Mouse (Mus musculus): Measurements from ENCODE around the gene Map2k5.

The Map2k5 gene

DNA sequence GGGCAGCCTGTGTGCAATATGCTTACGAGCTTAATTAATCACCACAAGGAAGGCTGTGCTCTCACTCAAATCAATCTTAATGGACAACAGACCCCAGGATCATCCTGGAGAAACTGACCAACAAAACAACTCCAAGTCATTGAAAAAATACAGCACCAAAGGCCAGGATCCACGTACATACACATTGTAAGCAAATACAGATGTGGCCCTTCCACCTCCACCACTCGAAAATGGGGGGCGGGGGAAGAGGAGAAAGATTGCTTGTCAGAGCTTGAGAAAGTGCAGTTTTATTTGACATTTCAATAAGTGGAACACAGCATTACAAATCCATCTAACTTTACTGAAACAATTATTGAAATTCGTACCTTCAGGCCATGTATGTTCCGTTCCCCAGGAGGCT lies 39.0 kb downstream of the Map2k5 start:
- DNase-seq: no peak

DNA sequence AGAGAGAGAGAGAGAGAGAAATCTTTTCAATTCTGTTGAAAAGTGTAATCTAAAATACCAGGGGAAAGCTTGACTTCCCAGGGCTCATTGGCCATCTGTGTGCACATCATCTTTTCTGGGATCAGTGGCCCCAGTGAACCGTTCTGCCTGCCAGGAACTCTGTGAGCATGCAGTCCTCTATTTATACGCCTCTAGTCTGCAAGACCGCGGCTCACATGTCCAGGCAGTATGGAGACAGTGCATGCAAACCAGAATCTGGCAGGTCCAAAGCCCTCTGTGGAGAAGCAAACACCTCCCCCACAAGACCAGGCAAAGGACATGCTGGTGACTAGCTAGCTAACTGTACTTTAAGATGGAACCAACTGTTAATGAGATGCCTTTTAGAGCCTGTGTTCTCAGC lies 41.9 kb downstream of the Map2k5 start:
- no peak for DNase-seq

GRCm38 (mm10) chr9:63333074-63333473 lies 44.6 kb downstream of the Map2k5 start:
- DNase-seq: no peak

DNA sequence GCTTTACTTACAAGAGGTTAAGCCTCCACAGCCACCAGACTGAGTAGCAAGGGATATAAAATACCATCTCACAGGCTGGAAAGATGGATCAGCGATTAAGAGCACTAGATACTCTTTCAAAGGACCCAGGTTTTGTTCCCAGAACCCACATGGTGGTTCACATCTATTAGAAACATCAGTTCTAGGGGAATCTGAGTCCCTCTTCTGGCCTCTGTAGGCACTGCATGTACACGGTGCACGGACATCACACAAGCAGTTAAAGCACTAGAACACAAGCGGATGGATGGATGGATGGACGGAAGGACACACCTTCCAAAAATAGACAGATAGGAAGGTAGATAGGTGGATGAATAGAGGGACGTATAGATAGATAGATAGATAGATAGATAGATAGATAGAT lies 46.5 kb downstream of the Map2k5 start:
- DNase-seq: no peak

GRCm38 (mm10) chr9:63328958-63329685 lies 48.6 kb downstream of the Map2k5 start:
- no peak for DNase-seq

GRCm38 (mm10) chr9:63315231-63315630 lies 62.5 kb downstream of the Map2k5 start:
- no peak for DNase-seq

GRCm38 (mm10) chr9:63314126-63314525 lies 63.6 kb downstream of the Map2k5 start:
- DNase-seq: no peak

DNA sequence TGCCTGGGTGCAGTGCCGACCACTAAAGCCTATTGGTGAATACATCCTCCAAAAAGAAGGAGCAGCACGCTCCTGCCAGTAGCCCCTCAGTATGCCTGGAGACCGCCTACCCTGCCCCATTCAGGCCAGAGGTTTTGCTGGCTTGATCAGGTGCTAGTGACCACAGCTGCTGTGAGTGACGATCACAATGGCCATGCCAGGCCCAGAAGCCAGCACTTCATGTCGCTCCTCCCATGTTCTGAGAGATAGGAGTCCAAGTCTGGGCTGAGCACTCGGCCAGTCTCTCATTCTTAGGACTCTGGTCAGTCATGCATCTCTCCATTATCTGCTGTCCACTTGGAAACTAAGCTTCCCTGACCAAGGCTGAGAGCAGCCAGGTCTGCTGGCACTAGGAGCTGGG lies 67.7 kb downstream of the Map2k5 start:
- no peak for DNase-seq

DNA sequence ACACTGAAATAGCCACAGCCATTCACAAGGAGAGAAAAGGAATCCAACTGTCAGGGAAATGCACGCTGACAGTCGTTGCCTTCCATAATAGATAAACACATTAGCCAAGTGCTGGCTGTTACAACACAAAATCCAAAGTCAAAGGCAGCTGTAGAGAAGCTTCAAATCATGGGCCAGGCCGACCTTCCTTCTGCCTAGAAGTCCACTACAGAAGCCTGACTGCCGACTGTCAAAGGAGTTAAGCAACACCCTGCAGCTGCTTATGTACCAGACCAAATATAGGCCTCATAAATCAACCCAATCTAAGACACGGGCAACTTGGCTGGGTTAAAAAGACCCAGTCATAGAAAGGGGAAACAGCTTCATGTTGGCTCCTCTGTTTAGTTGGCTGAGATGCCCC lies 68.7 kb downstream of the Map2k5 start:
- DNase-seq: no peak

GRCm38 (mm10) chr9:63308441-63308840 lies 69.3 kb downstream of the Map2k5 start:
- DNase-seq: no peak

DNA sequence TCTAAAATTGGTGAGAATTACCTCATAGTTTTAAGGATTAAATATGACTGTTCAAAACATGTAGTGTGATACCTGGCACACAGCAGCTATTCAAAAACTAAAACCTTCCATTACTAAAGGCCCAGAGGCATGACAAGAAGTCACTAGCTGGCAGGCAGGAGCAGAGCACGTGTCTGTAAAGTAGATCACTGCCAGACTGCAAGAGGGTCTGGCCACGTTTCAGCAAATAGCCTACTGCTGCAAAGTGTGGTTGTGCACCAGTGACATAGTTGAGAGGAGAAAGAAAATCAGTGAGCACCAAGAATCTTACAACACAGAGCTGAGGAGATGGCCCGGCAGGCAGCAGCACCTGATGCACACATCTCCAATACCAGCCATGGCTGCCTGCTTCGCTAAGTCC lies 75.2 kb downstream of the Map2k5 start:
- DNase-seq: no peak

DNA sequence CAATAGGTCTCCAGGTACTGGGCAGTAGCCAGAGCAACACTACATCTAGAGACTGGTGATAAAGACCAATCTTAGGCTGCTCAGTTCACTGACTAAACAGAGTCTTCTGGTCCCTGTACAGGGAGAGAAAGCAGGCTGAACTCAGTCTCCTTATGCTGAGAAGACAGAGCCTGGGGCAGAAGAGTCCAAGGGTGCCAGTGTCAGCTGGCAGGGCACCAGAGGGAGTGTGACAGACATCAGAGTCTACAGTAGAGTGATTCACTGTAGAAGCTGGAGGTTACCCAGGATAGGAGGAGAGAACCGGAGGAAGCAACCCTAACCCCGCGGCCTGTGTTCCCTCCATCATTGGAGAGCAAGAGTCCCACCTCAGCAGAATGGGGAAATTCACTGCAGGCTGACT lies 79.0 kb downstream of the Map2k5 start:
- no peak for DNase-seq

GRCm38 (mm10) chr9:63295551-63295958 lies 82.1 kb downstream of the Map2k5 start:
- DNase-seq: peak; percentile 21 to 48

DNA sequence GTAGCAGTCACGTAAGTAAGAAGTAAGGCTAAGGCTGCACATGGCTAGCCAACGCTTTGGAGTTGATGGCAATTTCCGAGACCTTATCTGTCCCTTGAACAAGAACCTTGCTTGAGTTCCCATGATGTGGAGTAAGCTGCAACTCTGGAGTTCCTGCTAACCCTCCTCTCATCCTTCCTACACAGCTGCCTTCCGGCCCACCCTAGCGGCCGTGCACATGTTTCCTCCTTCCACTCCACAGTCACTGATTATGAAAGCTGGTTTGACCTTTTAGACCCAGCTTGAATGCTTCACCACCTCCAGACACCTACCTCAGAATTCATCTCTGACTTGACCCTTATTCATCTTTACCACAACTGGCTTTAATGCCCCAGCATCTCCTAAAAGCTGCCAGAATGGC lies 82.9 kb downstream of the Map2k5 start:
- DNase-seq: peak; percentile 24 to 51

GRCm38 (mm10) chr9:63293781-63294480 lies 83.8 kb downstream of the Map2k5 start:
- peak in 1 of 2 experiments; percentile 16 for DNase-seq

GRCm38 (mm10) chr9:63288676-63289075 lies 89.0 kb downstream of the Map2k5 start:
- no peak for DNase-seq

- DNase-seq: no peak
Measured at GRCm38 (mm10) chr9:63284392-63284791, 93.3 kb downstream of the Map2k5 start.

DNA sequence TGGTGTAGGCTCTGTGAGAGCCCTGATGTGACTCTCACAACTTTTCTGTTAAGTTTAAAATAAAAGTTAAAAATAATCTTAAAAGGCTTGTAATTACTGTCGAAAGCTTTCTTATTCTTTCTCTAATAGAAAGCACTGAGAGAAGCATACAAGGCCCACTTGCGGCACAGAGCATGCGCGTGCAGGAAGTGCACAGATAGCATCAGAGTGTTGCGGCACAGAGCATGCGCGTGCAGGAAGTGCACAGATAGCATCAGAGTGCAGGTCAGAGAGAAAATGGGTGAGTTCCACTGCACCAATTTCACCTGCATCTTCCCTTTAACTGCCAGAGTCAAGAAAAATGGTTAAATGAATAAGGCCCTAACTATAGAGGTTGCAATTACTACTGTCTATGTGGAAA lies 95.7 kb downstream of the Map2k5 start:
- no peak for DNase-seq

GRCm38 (mm10) chr9:63281086-63281485 lies 96.6 kb downstream of the Map2k5 start:
- no peak for DNase-seq

GRCm38 (mm10) chr9:63273781-63274180 lies 103.9 kb downstream of the Map2k5 start:
- DNase-seq: no peak

- no peak for DNase-seq
Measured at GRCm38 (mm10) chr9:63269839-63270238, 107.9 kb downstream of the Map2k5 start.

GRCm38 (mm10) chr9:63263188-63263587 lies 114.5 kb downstream of the Map2k5 start:
- no peak for DNase-seq

DNA sequence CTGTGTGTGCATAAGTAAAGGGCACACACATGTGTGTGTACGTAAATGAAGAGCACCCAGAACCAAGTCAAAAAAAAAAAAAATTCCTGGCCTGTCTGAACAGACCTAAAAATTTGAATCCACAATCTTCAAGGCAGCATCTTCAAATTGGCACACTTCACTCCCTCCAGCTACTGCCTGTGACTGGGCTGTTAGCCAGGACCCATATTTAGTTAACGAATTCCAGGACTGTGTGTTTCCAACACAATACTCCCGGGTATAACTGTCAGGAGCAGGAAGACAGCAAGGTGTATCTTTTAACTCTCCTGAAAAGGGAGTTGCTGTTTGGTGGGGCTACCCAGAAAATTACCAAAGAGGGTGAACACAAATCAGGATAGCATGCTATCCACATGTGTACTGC lies 118.9 kb downstream of the Map2k5 start:
- DNase-seq: peak in 1 of 2 experiments; percentile 27

DNA sequence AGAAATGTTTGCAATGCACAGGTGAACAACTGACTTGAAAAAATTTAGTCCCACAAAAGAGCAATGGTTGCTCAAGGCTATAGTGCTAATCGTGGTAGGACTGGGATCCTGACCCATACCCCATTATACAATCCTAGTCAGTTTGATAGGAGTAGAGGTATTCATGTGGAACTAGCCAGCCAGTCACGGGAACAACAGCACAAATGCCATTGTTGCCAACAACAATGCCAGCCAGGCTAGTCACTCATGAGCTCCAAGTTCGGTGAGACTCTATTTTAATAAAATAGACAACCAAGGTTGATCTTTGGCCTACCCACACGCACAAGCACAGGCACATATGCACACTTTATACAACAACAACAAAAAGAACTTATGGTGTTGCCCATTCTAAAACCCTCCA lies 120.0 kb downstream of the Map2k5 start:
- DNase-seq: no peak

Data from kidney, postnatal 25 days (tissue).